Mouse (Mus musculus) ovary, postnatal 10 days (tissue): ENCODE data around the gene Pias4.
"Not testable (repeated sequence)": the region's sequence is repeated elsewhere in the genome, so short reads cannot be mapped to it uniquely, and the experiment has no call there.

Source experiments
- DNase-seq: peaks from one replicate; pipeline ENCODE4 v3.0.0; 2022; ENCODE audit warnings: low spot score

Gene Pias4

GRCm38 (mm10) chr10:81190912-81191321 lies 23.2 kb upstream of the Pias4 start:
- no peak for DNase-seq

DNA sequence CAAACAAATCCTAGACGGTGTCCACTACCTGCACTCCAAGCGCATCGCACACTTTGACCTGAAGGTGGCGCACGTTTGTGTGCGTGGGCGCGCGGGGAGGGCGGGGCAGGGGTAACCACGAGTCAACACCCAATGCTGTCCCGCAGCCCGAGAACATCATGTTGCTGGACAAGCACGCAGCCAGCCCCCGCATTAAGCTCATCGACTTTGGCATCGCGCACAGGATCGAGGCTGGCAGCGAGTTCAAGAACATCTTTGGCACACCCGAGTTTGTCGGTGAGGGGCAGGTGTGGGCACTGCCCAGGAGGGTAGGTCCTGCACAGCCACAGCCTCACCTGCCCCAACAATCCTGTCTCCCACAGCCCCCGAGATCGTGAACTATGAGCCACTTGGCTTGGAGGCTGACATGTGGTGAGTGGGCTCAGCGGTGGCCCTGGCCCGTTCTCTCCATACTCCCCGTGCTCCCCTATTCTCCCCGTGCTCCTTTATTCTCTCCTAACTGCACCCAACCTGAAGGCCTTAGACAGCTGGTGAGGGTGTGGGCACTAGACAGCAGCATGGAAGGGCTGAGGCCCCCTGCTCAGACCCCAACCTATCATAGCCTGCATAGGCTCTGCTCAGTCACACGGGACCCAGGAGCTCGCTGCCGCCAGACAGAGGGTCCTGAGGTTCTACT lies 22.7 kb upstream of the Pias4 start:
- no peak for DNase-seq

GRCm38 (mm10) chr10:81189821-81190220 lies 22.1 kb upstream of the Pias4 start:
- DNase-seq, result no peak

- DNase-seq, result no peak
Observed at GRCm38 (mm10) chr10:81187161-81187560, 19.4 kb upstream of the Pias4 start.

DNA sequence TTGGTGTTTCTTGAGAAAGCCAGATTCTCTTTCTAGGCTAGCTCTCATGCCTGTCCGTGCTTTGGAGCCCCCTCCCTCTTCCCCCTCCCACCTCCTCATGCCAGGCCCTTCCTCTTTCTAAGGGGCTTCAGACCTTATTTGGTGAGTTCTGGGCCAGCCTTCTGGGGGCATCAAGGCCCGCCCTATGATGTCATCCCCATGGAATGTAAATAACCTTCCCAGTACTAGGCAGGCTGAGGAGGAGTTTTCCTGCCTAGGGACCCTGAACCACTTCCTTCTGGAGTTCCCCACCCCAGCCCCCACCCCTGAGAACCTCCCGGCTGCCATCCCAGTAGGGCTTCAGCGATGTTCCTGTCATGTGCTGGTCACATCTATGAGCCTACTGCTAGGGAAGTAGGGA lies 17.0 kb upstream of the Pias4 start:
- DNase-seq, result no peak

DNA sequence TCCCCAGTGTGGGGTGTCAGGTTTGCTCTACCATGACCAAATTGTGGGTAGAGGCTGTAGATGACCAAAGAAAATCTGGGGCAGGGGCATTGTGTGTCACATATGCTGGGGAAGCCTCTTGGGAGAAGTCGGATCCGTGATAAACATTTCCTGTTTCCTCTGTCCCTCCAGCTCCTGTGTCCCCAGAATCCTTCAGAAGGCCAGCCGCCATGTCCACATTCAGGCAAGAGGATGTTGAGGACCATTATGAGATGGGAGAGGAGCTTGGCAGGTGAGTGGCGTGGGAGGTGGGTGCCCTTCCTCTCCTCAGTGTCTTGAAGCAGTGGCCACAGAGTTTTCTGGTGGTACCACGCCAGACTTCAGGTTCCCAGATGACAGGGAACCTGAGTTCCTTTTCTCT lies 16.1 kb upstream of the Pias4 start, which contains the start of gene 4930442H23Rik:
Gene 4930442H23Rik (minus strand): TSS at position 45 of the 400 bp plus-strand sequence.
- no peak for DNase-seq

DNA sequence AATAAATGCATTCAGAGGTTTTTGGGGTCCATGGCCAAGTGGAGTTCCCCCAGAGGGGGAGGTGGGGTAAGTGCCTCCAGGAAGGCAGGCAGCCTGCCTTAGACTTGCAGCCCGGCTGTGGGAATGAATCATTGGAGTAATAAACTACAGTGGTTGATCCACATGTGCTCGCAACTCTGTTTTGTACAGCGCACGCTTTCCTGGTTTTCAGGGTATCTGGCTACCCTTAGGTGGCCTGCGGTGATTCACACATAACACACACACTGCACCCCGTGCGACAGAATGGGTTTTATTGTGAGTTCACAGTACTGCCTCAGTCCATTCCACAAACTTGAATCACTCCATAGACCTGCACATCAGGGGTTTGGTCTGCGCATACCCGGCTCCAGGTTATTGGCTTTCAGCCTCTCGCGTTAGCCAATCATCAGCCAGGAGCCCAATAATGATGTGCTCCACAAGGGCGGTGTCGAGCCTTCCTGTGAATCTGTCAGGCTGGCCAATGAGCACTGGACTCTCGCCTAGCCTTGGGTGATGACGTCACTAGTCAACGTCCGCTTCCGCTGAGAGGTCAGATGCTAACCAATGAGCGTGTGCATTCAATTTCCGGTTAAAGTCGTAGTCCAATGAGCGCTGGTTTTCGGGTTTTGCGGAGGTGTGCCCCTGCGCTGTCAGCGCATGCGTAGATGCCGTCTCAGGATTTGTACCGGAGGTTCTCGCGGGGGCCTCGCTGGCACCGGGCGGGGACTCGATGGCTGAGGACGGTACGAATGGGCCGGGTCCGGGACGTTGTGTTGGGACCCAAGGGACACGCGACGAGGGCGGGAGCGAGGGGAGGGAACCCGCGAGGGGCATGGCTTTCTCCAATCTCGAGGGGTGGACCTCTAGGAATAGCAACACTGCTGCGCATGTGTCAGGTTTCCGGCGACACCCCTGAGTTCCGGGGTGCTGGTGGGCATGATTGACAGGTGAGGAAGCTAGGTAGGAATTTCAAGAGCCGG lies 14.9 kb upstream of the Pias4 start, which contains the start of gene Dapk3:
Gene Dapk3 (plus strand): TSS at position 670 of the 998 bp plus-strand sequence.
- DNase-seq, result peak; percentile 91

DNA sequence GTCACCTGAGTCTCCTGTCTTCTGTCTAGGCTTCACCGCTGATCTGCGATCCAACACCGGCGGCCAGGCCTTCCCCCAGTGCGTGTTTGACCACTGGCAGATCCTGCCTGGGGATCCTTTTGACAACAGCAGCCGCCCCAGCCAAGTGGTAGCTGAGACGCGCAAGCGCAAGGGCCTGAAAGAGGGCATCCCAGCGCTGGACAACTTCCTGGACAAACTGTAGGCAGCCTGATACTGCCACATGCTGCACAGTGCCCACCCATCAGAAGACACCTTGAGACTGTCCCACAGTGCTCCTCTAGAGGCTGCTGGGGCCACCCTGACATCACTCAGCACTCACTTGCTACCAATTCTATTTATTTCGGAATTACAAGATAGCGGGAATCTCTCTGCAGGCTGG lies 14.1 kb upstream of the Pias4 start:
- DNase-seq, result not testable (repeated sequence)

GRCm38 (mm10) chr10:81180946-81181345 lies 13.2 kb upstream of the Pias4 start:
- no peak for DNase-seq

GRCm38 (mm10) chr10:81179451-81180342 lies 12.0 kb upstream of the Pias4 start:
- DNase-seq, result no peak

GRCm38 (mm10) chr10:81178927-81179326 lies 11.2 kb upstream of the Pias4 start:
- DNase-seq, result no peak

DNA sequence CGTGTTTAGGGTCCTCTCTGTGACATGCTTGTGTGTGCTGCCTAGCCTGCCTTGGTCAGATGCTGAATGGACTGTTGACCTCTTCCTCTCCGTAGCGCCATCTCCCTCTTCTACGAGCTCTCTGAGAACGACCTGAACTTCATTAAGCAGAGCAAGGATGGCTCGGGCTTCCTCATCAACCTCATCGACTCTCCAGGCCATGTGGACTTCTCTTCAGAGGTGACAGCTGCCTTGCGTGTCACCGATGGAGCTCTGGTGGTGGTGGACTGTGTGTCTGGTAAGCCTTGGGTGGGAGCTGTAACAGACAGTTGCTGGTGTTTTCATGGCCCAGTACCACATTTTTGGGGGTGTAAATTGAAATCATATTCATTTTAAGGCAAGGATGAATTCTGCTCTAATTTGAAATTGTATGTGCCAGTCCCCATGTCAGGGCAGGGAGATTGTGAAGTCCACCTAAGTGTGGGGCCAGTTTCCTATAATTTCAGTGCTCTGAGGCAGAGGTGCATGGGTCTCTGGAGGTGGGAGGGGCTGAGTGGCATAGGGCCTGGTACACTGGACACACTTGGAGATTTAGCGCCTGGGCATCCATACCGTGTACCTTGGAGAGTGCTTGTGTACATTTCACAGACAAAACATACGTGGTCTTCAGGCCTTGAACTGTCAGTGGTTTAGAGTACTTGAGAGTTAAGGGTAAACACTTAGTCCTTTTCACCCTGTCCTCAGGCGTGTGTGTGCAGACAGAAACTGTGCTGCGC lies 10.4 kb upstream of the Pias4 start:
- DNase-seq, result no peak

DNA sequence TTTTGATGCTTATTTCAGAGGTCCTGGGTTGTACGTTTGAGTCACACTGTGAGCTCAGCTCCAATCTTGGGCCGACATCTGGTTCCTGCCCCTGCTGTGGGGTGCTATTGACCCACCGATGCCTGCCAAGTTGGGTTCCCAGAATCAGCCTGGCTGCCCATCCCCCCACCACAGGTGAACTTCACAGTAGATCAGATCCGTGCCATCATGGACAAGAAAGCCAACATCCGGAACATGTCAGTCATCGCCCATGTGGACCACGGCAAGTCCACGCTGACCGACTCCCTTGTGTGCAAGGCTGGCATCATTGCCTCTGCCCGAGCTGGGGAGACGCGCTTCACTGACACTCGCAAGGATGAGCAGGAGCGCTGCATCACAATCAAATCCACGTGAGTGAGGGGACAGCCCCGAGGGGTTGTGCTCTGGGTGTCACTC lies 9.8 kb upstream of the Pias4 start:
- DNase-seq, result no peak

DNA sequence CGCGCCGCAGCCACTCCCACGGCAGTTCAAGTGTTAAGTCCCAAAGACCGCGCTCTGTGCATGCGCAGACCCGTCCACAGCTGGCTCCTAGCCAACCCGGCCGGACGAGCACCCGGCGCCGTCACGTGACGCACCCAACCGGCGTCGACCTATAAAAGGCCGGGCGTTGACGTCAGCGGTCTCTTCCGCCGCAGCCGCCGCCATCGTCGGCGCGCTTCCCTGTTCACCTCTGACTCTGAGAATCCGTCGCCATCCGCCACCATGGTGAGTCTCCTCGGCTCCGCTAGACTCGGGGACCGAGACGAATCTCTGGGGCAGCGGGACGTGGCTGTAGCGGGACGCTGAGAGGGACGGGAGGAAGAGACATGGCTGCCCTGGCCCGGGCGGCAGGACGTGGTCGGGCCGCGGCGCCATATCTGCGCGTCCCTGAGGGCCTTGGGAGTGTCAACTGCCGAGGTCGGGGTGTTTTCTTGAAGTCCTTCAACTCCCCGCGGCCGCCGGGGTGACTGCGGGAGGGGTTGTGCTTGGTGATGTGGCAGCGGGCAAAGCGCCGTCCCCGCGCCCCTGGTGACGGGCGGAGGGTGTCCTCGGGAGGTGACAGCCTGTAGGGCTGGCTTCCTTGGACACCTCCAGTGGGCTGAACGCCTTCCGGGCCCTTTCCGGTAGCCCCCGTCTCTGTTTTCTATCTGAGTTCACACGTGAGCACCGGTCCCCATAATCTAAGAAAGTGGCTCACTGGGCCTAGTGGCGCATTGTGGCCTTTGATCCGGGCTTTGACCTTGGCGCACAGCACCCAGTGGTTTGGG lies 8.9 kb upstream of the Pias4 start, which contains the start of gene Eef2:
Gene Eef2 (plus strand): TSS at position 166 of the 806 bp plus-strand sequence.
- DNase-seq, result peak; percentile 99

GRCm38 (mm10) chr10:81175936-81176465 lies 8.3 kb upstream of the Pias4 start:
- no peak for DNase-seq

DNA sequence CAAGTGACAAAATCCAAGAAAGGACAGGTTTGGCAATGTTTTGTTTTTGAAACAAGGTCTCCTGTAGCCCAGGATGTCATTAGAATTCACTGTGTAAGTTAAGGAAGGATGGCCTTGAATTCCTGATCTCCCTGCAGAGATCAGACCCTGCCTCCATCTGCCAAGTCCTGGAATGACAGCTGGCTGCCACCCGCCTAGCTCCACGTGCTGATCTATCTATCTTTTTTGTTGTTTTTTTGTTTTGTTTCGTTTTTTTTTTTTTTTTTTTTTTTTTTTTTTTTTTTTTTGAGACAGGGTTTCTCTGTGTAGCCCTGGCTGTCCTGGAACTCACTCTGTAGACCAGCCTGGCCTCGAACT lies 7.6 kb upstream of the Pias4 start:
- DNase-seq, result not testable (repeated sequence)

DNA sequence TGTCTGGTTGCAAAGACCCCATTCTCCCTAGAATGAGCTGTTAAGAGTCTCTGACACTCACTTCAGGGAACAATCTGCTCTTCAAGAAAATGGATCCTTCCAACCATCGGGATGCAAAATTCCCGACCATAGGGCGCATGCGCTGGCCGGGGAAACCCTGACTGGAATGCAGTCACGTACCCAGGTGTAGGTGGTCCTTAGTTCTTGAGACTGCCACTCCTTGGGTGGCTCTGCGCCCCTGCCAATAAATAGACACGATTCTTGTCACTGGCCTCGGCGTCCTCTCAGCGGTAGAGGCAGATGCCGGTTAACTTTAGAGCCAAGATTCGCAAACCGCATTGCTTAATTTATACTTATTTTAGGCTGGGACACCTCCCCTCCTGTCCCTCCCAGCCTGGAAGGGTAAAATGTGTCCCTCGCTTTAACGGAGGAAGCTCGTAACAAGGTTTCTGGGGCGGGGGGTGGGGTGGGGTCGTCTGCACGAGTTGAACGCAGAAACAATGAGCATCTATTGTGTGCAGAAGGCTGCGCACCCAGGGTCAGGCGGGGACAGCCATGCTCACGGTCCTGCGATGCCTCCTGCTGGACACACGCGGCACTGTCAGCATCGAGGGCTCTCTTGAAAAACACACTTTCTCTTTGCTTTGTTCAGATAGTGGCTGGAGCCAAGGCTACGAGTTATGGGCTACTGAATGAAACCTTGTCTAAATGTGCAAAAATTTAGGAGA lies 7.1 kb upstream of the Pias4 start:
- DNase-seq, result peak; percentile 73

GRCm38 (mm10) chr10:81173132-81173531 lies 5.4 kb upstream of the Pias4 start:
- DNase-seq, result peak; percentile 66

GRCm38 (mm10) chr10:81169411-81169900 lies 1.7 kb upstream of the Pias4 start:
- DNase-seq, result not testable (repeated sequence)
